Mouse (Mus musculus): ENCODE results near the gene Ivns1abp. TPM values are rescaled to one million over a fixed set of nuclear protein-coding genes. Genes with fewer than 3 reads are reported as not detected.
A peak's percentile ranks its signal among the peaks of the same experiment; 100 is the strongest.

The Ivns1abp gene
- total and polyA plus RNA-seq, 2 experiments from 2014 or later, result 121 to 140 TPM

- Histone ChIP-seq H3K4me2 (ENCODE audit: low read depth, low read length) (no peak overlapping the region), H3K27me3 (ENCODE audit: insufficient read depth, low read length) (no peaks in the 10 kb centered on the region), H3K36me3 (ENCODE audit: insufficient read depth, low read length) (no peaks in the 10 kb centered on the region), H3K4me3 (ENCODE audit: low read length) (no peak overlapping the region), H3K4me1 (ENCODE audit: insufficient read depth, low read length) (peaks cover 7% of the 10 kb centered on the region; the same call in 1 of the 2 replicates), H3K9ac (replicated peaks; ENCODE audit: low read length) (no peak overlapping the region), H3K27ac (no peak overlapping the region), H3K9me3 (ENCODE audit: low read length) (no peaks in the 10 kb centered on the region)
- ATAC-seq (no peak), DNase-seq (ENCODE audit: low spot score) (peak; percentile 32)
- no peak for TF ChIP-seq CTCF (IDR thresholded peaks at IDR 0.05; ENCODE audit: low read depth)
- WGBS, result 28% methylated on average over 2 of the region's 2 CpGs
Observed at GRCm38 (mm10) chr1:151338941-151339340, 5.3 kb upstream of the Ivns1abp start.

- TF ChIP-seq CTCF (IDR thresholded peaks at IDR 0.05; ENCODE audit: low read depth), result no peak
- WGBS, result 74% methylated on average over 8 of the region's 8 CpGs
- no peak for ATAC-seq
- H3K9me3 ChIP-seq (ENCODE audit: low read length), result no peaks in the 10 kb centered on the region
- H3K4me1 ChIP-seq (ENCODE audit: insufficient read depth, low read length), result peaks cover 7% of the 10 kb centered on the region
- no peak overlapping the region for H3K9ac ChIP-seq (replicated peaks; ENCODE audit: low read length)
- H3K27me3 ChIP-seq (ENCODE audit: insufficient read depth, low read length), result no peaks in the 10 kb centered on the region
- H3K36me3 ChIP-seq (ENCODE audit: insufficient read depth, low read length), result no peaks in the 10 kb centered on the region
- DNase-seq (ENCODE audit: low spot score), result no peak
- H3K4me2 ChIP-seq (ENCODE audit: low read depth, low read length), result no peak overlapping the region
- no peak overlapping the region for H3K4me3 ChIP-seq (ENCODE audit: low read length)
- H3K27ac ChIP-seq, result no peak overlapping the region
Observed at GRCm38 (mm10) chr1:151341321-151342044, 2.8 kb upstream of the Ivns1abp start.

GRCm38 (mm10) chr1:151342311-151342710 is 2.0 kb upstream of the Ivns1abp start:
- H3K4me1 ChIP-seq (ENCODE audit: insufficient read depth, low read length), result peaks cover 12% of the 10 kb centered on the region
- H3K4me3 ChIP-seq (ENCODE audit: low read length), result no peak overlapping the region
- WGBS, result 68% methylated on average over 3 of the region's 3 CpGs
- no peaks in the 10 kb centered on the region for H3K9me3 ChIP-seq (ENCODE audit: low read length)
- H3K27me3 ChIP-seq (ENCODE audit: insufficient read depth, low read length), result no peaks in the 10 kb centered on the region
- no peaks in the 10 kb centered on the region for H3K36me3 ChIP-seq (ENCODE audit: insufficient read depth, low read length)
- no peak overlapping the region for H3K9ac ChIP-seq (replicated peaks; ENCODE audit: low read length)
- ATAC-seq (no peak), DNase-seq (ENCODE audit: low spot score) (no peak)
- H3K27ac ChIP-seq, result no peak overlapping the region
- TF ChIP-seq CTCF (IDR thresholded peaks at IDR 0.05; ENCODE audit: low read depth), result no peak
- no peak overlapping the region; the same call in 1 of the 2 replicates for H3K4me2 ChIP-seq (ENCODE audit: low read depth, low read length)

- DNase-seq (ENCODE audit: low spot score) (peak; percentile 44), ATAC-seq (no peak)
- no peaks in the 10 kb centered on the region for H3K27me3 ChIP-seq (ENCODE audit: insufficient read depth, low read length)
- peak overlapping the region; percentile 69 for H3K4me2 ChIP-seq (ENCODE audit: low read depth, low read length)
- H3K27ac ChIP-seq, result no peak overlapping the region
- no peaks in the 10 kb centered on the region for H3K9me3 ChIP-seq (ENCODE audit: low read length)
- no peak overlapping the region for H3K9ac ChIP-seq (replicated peaks; ENCODE audit: low read length)
- no peak overlapping the region for H3K4me3 ChIP-seq (ENCODE audit: low read length)
- H3K4me1 ChIP-seq (ENCODE audit: insufficient read depth, low read length), result peaks cover 12% of the 10 kb centered on the region
- no peaks in the 10 kb centered on the region for H3K36me3 ChIP-seq (ENCODE audit: insufficient read depth, low read length)
- WGBS, result 16% methylated on average over 6 of the region's 6 CpGs
- no peak for TF ChIP-seq CTCF (IDR thresholded peaks at IDR 0.05; ENCODE audit: low read depth)
Observed at GRCm38 (mm10) chr1:151342968-151343367, 1.3 kb upstream of the Ivns1abp start.

- H3K27me3 ChIP-seq (ENCODE audit: insufficient read depth, low read length), result no peaks in the 10 kb centered on the region
- no peaks in the 10 kb centered on the region for H3K9me3 ChIP-seq (ENCODE audit: low read length)
- peak overlapping the region; percentile 69 for H3K4me2 ChIP-seq (ENCODE audit: low read depth, low read length)
- ATAC-seq (no peak), DNase-seq (ENCODE audit: low spot score) (peak; percentile 9)
- H3K36me3 ChIP-seq (ENCODE audit: insufficient read depth, low read length), result no peaks in the 10 kb centered on the region
- peak overlapping the region; percentile 91 for H3K9ac ChIP-seq (replicated peaks; ENCODE audit: low read length)
- peak overlapping the region; percentile 95 for H3K27ac ChIP-seq
- H3K4me1 ChIP-seq (ENCODE audit: insufficient read depth, low read length), result peaks cover 12% of the 10 kb centered on the region
- no peak; the same call in none of the 2 replicates for TF ChIP-seq CTCF (IDR thresholded peaks at IDR 0.05; ENCODE audit: low read depth)
- under 1% methylated on average over 17 of the region's 17 CpGs for WGBS
- H3K4me3 ChIP-seq (ENCODE audit: low read length), result peak overlapping the region; percentile 82
Observed at GRCm38 (mm10) chr1:151343571-151344282, 550 bp upstream of the Ivns1abp start.

GRCm38 (mm10) chr1:151345109-151345862 is 1.0 kb downstream of the Ivns1abp start:
- peak; percentile 96 for DNase-seq (ENCODE audit: low spot score)
- WGBS, result 1% methylated on average over 55 of the region's 55 CpGs

More at GRCm38 (mm10) chr1:151345109-151345862, 1.0 kb downstream of the Ivns1abp start:
- TF ChIP-seq CTCF (IDR thresholded peaks at IDR 0.05; ENCODE audit: low read depth), result no peak
- Histone ChIP-seq H3K9me3 (ENCODE audit: low read length) (no peaks in the 10 kb centered on the region), H3K27me3 (ENCODE audit: insufficient read depth, low read length) (no peaks in the 10 kb centered on the region), H3K36me3 (ENCODE audit: insufficient read depth, low read length) (no peaks in the 10 kb centered on the region), H3K9ac (replicated peaks; ENCODE audit: low read length) (peak overlapping the region; percentile 91), H3K27ac (peak overlapping the region; percentile 95), H3K4me1 (ENCODE audit: insufficient read depth, low read length) (peaks cover 12% of the 10 kb centered on the region), H3K4me3 (ENCODE audit: low read length) (peak overlapping the region; percentile 82), H3K4me2 (ENCODE audit: low read depth, low read length) (peak overlapping the region; percentile 69)
- ATAC-seq, result peak; percentile 83
